Mouse (Mus musculus) macrophage (primary cell): ENCODE measurements at regions not wholly inside any gene's neighbourhood (a gene's known extent, or its start where the extent isn't known, plus 50 kb on each side); places are given as distances from the start of the nearest gene placed in this dataset.

Experiments
- H3K27ac ChIP-seq: fragments of 350-480 bp; formaldehyde crosslinking; 2 replicates; pipeline ENCODE4 v1.9.0; 2021
- H3K36me3 ChIP-seq: fragments of 350-480 bp; formaldehyde crosslinking; 2 replicates; pipeline ENCODE4 v1.9.0; 2021; ENCODE audit errors: inconsistent target
- H3K4me3 ChIP-seq: fragments of 350-480 bp; formaldehyde crosslinking; 2 replicates; pipeline ENCODE4 v1.9.0; 2021; ENCODE audit errors: inconsistent target
- H3K79me2 ChIP-seq: fragments of 350-480 bp; formaldehyde crosslinking; 2 replicates; pipeline ENCODE4 v1.9.0; 2021; ENCODE audit errors: inconsistent target
- WGBS: methylation state at CpG from one replicate; pipeline ENCODE4 v1.1.7; 2026; ENCODE audit warnings: inconsistent platforms; ENCODE audit not compliant: missing documents; 5-methylcytosine and 5-hydroxymethylcytosine counted together

- Histone ChIP-seq H3K4me3 (no peak overlapping the region), H3K27ac (no peak overlapping the region), H3K36me3 (no peaks in the 10 kb centered on the region), H3K79me2 (no peaks in the 10 kb centered on the region)
- 62% methylated on average over 3 of the region's 4 CpGs for WGBS
Observed at GRCm38 (mm10) chr9:87985439-87985838, 254.4 kb upstream of the Tbx18 start.

DNA sequence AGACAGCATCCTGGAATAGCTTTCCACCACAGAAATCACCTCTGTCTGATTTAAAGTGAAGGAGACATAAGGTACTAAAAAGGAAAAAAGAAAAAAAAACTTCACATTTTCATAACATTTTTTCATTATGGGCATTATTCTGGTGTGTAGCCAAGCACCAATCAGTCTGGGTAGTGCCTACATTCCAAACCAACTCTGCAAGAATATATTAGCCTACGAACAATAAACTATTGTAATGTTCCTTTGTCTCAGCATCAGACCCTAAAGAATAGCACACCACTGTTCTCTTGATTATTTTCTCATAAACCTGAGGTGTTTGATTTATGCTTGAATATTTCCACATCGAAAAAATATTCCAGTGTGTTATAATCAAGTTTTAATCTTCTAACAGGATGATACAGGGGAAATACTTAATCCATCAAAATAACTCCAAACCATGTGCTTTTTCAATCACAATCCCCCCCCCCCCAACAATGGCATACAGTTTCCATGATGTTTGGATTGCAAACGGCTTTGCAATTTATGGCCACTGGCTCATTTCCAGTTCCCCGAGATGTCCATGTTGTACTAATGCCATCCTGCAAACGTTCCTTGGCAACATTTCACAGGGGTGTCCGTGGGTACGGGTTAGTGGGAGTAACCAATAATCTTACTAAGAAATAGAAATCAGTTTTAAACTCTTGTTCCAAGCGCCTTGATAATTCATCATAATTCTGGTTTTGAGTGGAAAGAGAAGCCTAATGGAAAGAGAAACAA is 275.1 kb upstream of the Tbx18 start:
- Histone ChIP-seq H3K36me3 (no peaks in the 10 kb centered on the region), H3K79me2 (no peaks in the 10 kb centered on the region), H3K4me3 (no peak overlapping the region), H3K27ac (no peak overlapping the region)
- WGBS = 89% methylated on average over 8 of the region's 8 CpGs

DNA sequence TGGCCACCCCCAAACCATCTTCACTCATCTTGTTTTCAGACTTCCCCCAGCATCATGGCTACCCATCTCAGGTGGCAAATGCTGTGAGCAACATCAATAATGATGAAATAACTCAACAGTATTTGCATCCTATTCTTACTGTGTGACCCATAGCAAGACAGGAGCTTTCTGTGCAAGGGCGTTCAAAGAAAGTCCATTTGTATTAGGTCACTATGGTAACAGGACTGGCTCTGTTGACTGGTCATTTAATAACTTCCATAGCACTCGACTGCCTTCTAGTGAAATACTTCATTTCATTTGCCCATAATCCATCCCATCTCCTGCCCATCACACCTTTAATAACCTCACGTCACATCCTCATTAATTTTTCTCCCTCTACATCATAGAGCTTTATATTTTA is 292.7 kb upstream of the Tbx18 start:
- no peak overlapping the region for H3K27ac ChIP-seq
- no peaks in the 10 kb centered on the region for H3K36me3 ChIP-seq
- no peak overlapping the region for H3K4me3 ChIP-seq
- WGBS = 81% methylated on average over 2 of the region's 3 CpGs
- no peaks in the 10 kb centered on the region for H3K79me2 ChIP-seq

DNA sequence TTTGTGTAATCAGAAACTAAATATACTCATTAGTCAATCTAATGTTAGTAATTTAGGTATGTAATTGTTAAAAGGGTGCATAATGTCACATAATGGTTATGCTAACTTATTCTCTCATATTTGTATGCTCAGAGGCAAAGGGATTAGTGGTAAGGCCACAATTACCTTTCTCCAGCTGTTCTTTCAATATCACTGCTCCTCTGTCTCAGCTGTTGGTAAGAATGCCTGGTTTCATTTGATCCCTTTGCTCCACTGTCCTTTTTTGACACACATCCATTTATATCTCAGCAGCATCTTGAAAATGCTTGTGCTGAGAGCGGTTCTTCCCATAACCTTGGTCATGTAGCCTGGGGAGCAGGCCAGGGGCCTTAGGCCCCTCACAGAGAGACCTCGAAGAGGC is 294.9 kb upstream of the Tbx18 start:
- Histone ChIP-seq H3K27ac (no peak overlapping the region), H3K36me3 (no peaks in the 10 kb centered on the region), H3K4me3 (no peak overlapping the region), H3K79me2 (no peaks in the 10 kb centered on the region)
- WGBS = 83% methylated on average over 2 of the region's 2 CpGs

DNA sequence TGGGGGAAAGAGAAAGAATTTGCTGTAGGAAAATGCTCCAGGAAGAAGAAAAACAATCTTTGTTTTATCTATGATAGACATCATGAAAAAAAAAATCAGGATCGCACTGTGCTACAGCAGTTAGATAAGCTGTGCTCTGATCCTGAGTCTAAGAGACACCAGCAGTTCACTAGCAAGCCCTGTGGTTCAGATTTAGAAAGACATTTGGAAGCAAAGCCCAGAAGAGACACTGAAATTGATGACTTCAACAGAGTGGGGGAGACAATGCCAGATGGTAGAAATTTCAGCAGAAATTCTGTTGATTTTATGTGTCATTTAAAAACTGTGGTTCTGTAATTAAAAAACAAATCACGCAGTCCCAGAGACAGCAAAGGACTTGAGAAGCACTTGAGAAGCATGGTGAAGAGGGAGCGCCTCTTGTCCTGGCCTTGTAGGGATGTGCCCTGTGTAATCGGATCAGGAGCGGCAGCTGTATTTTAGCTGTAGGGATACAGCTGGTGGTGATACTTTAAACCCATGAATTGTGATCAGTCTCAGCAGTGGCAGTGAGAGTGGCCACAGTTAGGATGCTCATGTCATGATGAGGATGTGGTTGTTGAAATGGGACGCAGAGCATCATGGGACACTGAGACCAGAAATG is 296.4 kb upstream of the Nt5e start:
- WGBS = 85% methylated on average over 6 of the region's 6 CpGs
- H3K27ac ChIP-seq = no peak overlapping the region
- no peaks in the 10 kb centered on the region for H3K79me2 ChIP-seq
- no peaks in the 10 kb centered on the region for H3K36me3 ChIP-seq
- no peak overlapping the region for H3K4me3 ChIP-seq

DNA sequence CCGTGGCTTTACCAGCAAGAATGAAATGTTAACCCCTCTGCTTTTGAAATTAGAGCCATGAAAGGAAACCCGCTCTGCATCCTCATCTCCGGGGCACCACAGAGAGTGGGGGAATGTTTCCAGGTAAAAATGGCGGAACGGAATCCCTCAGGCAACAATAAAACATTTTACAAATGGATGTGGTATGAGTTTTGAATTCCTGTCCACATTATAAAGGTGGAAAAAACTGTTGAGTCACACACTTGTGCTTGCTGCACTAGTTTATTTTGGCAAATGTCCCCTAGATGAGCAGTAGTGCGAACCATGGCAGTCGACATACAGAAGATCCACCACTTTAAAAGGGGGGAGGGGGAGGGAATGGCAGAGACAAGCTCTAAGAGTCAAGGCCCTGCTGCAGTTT is 289.4 kb upstream of the Nt5e start:
- Histone ChIP-seq H3K79me2 (no peaks in the 10 kb centered on the region), H3K4me3 (no peak overlapping the region), H3K36me3 (no peaks in the 10 kb centered on the region), H3K27ac (no peak overlapping the region)
- 93% methylated on average over 7 of the region's 7 CpGs for WGBS

DNA sequence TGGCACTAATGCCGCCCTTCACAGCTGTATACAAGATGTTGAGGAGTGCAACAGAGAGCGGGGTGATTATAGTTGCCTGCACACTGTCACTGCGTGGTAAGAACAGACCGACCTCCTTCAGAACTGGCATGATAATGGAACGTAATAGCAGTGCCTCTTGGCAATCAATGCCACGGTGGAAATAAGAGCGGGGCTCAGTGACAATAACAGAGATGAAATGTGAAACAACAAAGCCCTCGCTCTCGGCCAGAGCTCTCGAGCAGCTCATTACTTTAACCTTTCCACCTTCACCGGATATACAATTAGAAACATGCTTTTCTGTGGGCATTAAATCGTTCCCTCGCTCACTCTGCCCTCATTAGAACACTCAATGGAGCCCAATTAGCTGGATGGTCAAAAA is 277.7 kb upstream of the Nt5e start:
- Histone ChIP-seq H3K79me2 (no peaks in the 10 kb centered on the region), H3K4me3 (no peak overlapping the region), H3K27ac (no peak overlapping the region), H3K36me3 (no peaks in the 10 kb centered on the region)
- WGBS = 85% methylated on average over 13 of the region's 13 CpGs

- 93% methylated on average over 4 of the region's 4 CpGs for WGBS
- Histone ChIP-seq H3K36me3 (no peaks in the 10 kb centered on the region), H3K79me2 (no peaks in the 10 kb centered on the region), H3K27ac (no peak overlapping the region), H3K4me3 (no peak overlapping the region)
Observed at GRCm38 (mm10) chr9:88049792-88050191, 277.2 kb upstream of the Nt5e start.

DNA sequence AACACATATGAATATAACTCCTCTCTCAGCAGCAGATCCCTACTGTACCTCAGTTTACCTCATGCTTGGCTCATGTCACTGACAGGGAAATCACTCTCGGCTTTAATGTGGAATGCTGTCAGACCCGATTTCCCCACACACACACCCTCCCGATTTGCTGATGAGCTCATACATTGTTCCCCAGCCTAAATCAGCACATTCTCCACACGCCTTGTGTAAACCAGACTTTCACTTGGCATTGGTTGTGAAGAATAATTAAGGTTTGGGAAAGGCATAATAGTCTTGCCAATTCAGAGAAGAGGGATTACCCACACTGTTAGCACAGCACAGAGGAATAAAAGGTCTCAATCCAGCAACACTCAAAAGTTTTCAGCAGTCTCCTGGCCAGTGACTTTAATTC is 268.4 kb upstream of the Nt5e start:
- 83% methylated on average over 4 of the region's 4 CpGs for WGBS
- no peak overlapping the region for H3K4me3 ChIP-seq
- no peak overlapping the region for H3K27ac ChIP-seq
- H3K36me3 ChIP-seq = no peaks in the 10 kb centered on the region
- no peaks in the 10 kb centered on the region for H3K79me2 ChIP-seq

- Histone ChIP-seq H3K36me3 (no peaks in the 10 kb centered on the region), H3K4me3 (no peak overlapping the region), H3K79me2 (no peaks in the 10 kb centered on the region), H3K27ac (no peak overlapping the region)
- 87% methylated on average over 3 of the region's 3 CpGs for WGBS
Observed at GRCm38 (mm10) chr9:88059005-88059404, 268.0 kb upstream of the Nt5e start.

- Histone ChIP-seq H3K36me3 (no peaks in the 10 kb centered on the region), H3K4me3 (no peak overlapping the region), H3K79me2 (no peaks in the 10 kb centered on the region), H3K27ac (no peak overlapping the region)
- 81% methylated on average over 3 of the region's 3 CpGs for WGBS
Observed at GRCm38 (mm10) chr9:88063973-88064676, 262.9 kb upstream of the Nt5e start.

DNA sequence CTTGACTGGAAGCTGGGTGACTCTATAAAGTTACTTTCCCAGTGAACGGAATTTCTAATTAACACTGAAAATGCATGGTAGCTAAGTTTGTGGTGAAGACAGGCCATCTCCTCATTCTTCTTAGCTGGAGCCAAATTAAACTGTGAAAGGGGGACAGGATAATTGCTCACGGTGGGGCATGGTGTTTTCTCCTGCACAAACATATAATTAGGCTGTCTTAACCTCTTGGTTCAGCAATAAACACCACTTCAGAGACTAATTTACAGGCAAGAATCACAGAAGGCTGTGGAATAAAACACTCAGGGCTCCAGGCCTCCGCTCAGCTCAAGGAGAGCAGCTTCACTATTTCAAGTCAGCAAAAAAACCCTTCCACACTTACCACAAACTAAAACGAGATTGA is 261.9 kb upstream of the Nt5e start:
- Histone ChIP-seq H3K27ac (no peak overlapping the region), H3K36me3 (no peaks in the 10 kb centered on the region), H3K79me2 (no peaks in the 10 kb centered on the region), H3K4me3 (no peak overlapping the region)
- WGBS = 72% methylated on average over 4 of the region's 4 CpGs

GRCm38 (mm10) chr9:88065777-88066176 is 261.2 kb upstream of the Nt5e start:
- no peak overlapping the region for H3K27ac ChIP-seq
- H3K79me2 ChIP-seq = no peaks in the 10 kb centered on the region
- H3K4me3 ChIP-seq = no peak overlapping the region
- no peaks in the 10 kb centered on the region for H3K36me3 ChIP-seq
- 85% methylated on average over 7 of the region's 7 CpGs for WGBS

GRCm38 (mm10) chr9:88068322-88068721 is 258.7 kb upstream of the Nt5e start:
- WGBS = 97% methylated on average over 8 of the region's 8 CpGs
- H3K27ac ChIP-seq = no peak overlapping the region
- no peaks in the 10 kb centered on the region for H3K79me2 ChIP-seq
- no peaks in the 10 kb centered on the region for H3K36me3 ChIP-seq
- no peak overlapping the region for H3K4me3 ChIP-seq

GRCm38 (mm10) chr9:88068881-88069304 is 258.1 kb upstream of the Nt5e start:
- H3K36me3 ChIP-seq = no peaks in the 10 kb centered on the region
- 94% methylated on average over 15 of the region's 15 CpGs for WGBS
- H3K27ac ChIP-seq = no peak overlapping the region
- H3K79me2 ChIP-seq = no peaks in the 10 kb centered on the region
- H3K4me3 ChIP-seq = no peak overlapping the region
